ENCODE assay signal across 7 mouse cellular contexts in genomic region chr8:66860023-66860422, GRCm38 (mm10). TPM values are rescaled to one million over a fixed set of nuclear protein-coding genes. Genes with fewer than 3 reads are reported as not detected.
DNase-seq lines count a peak whose midpoint lies in the region; ATAC-seq lines count a peak whose summit lies in the region.

TSS of gene Naf1 (plus strand) at chr8:66860217.

- peak within 1 kb of the TSS; percentile 86 for H3K9ac ChIP-seq in embryonic facial prominence, embryonic 11.5 days (replicated peaks; ENCODE audit: low read length)
- peak within 1 kb of the TSS; percentile 77 for H3K9ac ChIP-seq in midbrain, embryonic 13.5 days (replicated peaks)

- H3K4me1 ChIP-seq in embryonic facial prominence, embryonic 11.5 days (ENCODE audit: control insufficient read depth, insufficient read depth, low read length), result 0 out of 2 replicates have a peak, but pooled peaks cover 3% of the 10 kb centered on the region
- peaks cover 13% of the 10 kb centered on the region for H3K4me1 ChIP-seq in limb, embryonic 10.5 days
- peaks cover 23% of the 10 kb centered on the region for H3K4me1 ChIP-seq in midbrain, embryonic 13.5 days (replicated peaks)

- peak; percentile 96 for DNase-seq in adrenal gland, postnatal 14 days
- peak; percentile 99 for DNase-seq in embryonic facial prominence, embryonic 11.5 days (ENCODE audit: low spot score)
- DNase-seq in kidney, adult 11 months, result peak; percentile 93
- peak; percentile 99 for DNase-seq in limb, embryonic 10.5 days (ENCODE audit: low spot score)
- peak; percentile 81 for DNase-seq in spleen, adult 12 weeks (ENCODE audit: low spot score)

- peak within 1 kb of the TSS; percentile 75 for H3K4me3 ChIP-seq in embryonic facial prominence, embryonic 11.5 days (ENCODE audit: low read depth, low read length)
- peak within 1 kb of the TSS; percentile 68 for H3K4me3 ChIP-seq in limb, embryonic 10.5 days
- H3K4me3 ChIP-seq in midbrain, embryonic 13.5 days (replicated peaks), result peak within 1 kb of the TSS; percentile 84

- no peaks in the 10 kb centered on the region for H3K36me3 ChIP-seq in embryonic facial prominence, embryonic 11.5 days (replicated peaks; ENCODE audit: control insufficient read depth, insufficient read depth, low read depth, low read length)
- peaks cover 10% of the 10 kb centered on the region for H3K36me3 ChIP-seq in limb, embryonic 10.5 days
- peaks cover 2% of the 10 kb centered on the region; the same call in 1 of the 2 replicates for H3K36me3 ChIP-seq in midbrain, embryonic 13.5 days

- no peaks in the 10 kb centered on the region for H3K27me3 ChIP-seq in embryonic facial prominence, embryonic 11.5 days (ENCODE audit: control insufficient read depth, insufficient read depth, low read length)
- H3K27me3 ChIP-seq in limb, embryonic 10.5 days (ENCODE audit: low read depth, poor library complexity, severe bottlenecking), result no peaks in the 10 kb centered on the region
- H3K27me3 ChIP-seq in midbrain, embryonic 13.5 days, result no peaks in the 10 kb centered on the region

- ATAC-seq in embryonic facial prominence, embryonic 11.5 days (replicated peaks; ENCODE audit: insufficient number of reproducible peaks, low FRiP score, low TSS enrichment, low read depth), result peak; percentile 97
- peak; percentile 89 for ATAC-seq in granulocyte monocyte progenitor cell, adult 5-6 weeks (replicated peaks; ENCODE audit: poor library complexity, severe bottlenecking)
- ATAC-seq in midbrain, embryonic 13.5 days, result peak; percentile 98

- H3K27ac ChIP-seq in embryonic facial prominence, embryonic 11.5 days (replicated peaks; ENCODE audit: low read depth, low read length), result no peak within 1 kb of the TSS; the same call in 1 of the 2 replicates
- H3K27ac ChIP-seq in limb, embryonic 10.5 days, result peak within 1 kb of the TSS; percentile 91
- H3K27ac ChIP-seq in midbrain, embryonic 13.5 days, result peak within 1 kb of the TSS; percentile 76

- H3K9me3 ChIP-seq in embryonic facial prominence, embryonic 11.5 days (replicated peaks; ENCODE audit: control insufficient read depth, low read length), result no peaks in the 10 kb centered on the region
- no peaks in the 10 kb centered on the region for H3K9me3 ChIP-seq in limb, embryonic 10.5 days (replicated peaks)
- no peaks in the 10 kb centered on the region for H3K9me3 ChIP-seq in midbrain, embryonic 13.5 days

- H3K4me2 ChIP-seq in embryonic facial prominence, embryonic 11.5 days (ENCODE audit: low read depth, low read length), result peak within 1 kb of the TSS; percentile 81
- peak within 1 kb of the TSS; percentile 87 for H3K4me2 ChIP-seq in midbrain, embryonic 13.5 days (replicated peaks)

- under 1% methylated on average over 37 of the region's 37 CpGs for WGBS in embryonic facial prominence, embryonic 11.5 days
- under 1% methylated on average over 37 of the region's 37 CpGs for WGBS in limb, embryonic 10.5 days
- WGBS in midbrain, embryonic 13.5 days, result under 1% methylated on average over 37 of the region's 37 CpGs

RNA-seq across cellular contexts. Expression of gene Naf1, which starts in this region (rescaled TPM):
- total RNA-seq in adrenal gland, postnatal 14 days (2021), result 14.0 and 15.0 TPM in 2 replicates
- 4.3 and 5.6 TPM in 2 replicates for polyA plus RNA-seq in embryonic facial prominence, embryonic 11.5 days (2014; fragmentation: Nextera tagmentation; extraction: Ambion mirVana)
- total RNA-seq in granulocyte monocyte progenitor cell, adult 5-6 weeks (2014; fragmentation: Nextera tagmentation), result 53.5 and 55.1 TPM in 2 replicates
- total RNA-seq in granulocyte monocyte progenitor cell, adult 5-6 weeks (2017), result 11.8 and 16.2 TPM in 2 replicates
- polyA plus RNA-seq in limb, embryonic 10.5 days (2016; fragmentation: Nextera tagmentation; extraction: Ambion mirVana), result 3.2 and 4.4 TPM in 2 replicates
- polyA plus RNA-seq in midbrain, embryonic 13.5 days (2015; fragmentation: Nextera tagmentation; extraction: Ambion mirVana), result 1.8 and 2.7 TPM in 2 replicates
